Mouse (Mus musculus) A20 (cell line): ENCODE results near the gene Bloc1s2.
A peak's percentile ranks its signal among the peaks of the same experiment; 100 is the strongest.
"Not testable (repeated sequence)": the region's sequence is repeated elsewhere in the genome, so short reads cannot be mapped to it uniquely, and the experiment has no call there.

Experiments used
- DNase-seq: peaks from one replicate; pipeline ENCODE4 v3.0.0-alpha.2; 2011; ENCODE audit warnings: low read depth, low spot score

Gene Bloc1s2

GRCm38 (mm10) chr19:44127729-44128497, 18.3 kb downstream of the Bloc1s2 start:
- DNase-seq, result no peak

- DNase-seq, result no peak
Measured at GRCm38 (mm10) chr19:44121137-44121536, 25.1 kb downstream of the Bloc1s2 start.

- not testable (repeated sequence) for DNase-seq
Measured at GRCm38 (mm10) chr19:44120686-44121085, 25.6 kb downstream of the Bloc1s2 start.

- peak; percentile 73 for DNase-seq
Measured at GRCm38 (mm10) chr19:44117793-44118192, 28.5 kb downstream of the Bloc1s2 start.

- DNase-seq, result peak; percentile 49
Measured at GRCm38 (mm10) chr19:44111706-44112105, 34.5 kb downstream of the Bloc1s2 start.

- no peak for DNase-seq
Measured at GRCm38 (mm10) chr19:44110356-44110755, 35.9 kb downstream of the Bloc1s2 start.

- no peak for DNase-seq
Measured at GRCm38 (mm10) chr19:44108996-44109395, 37.2 kb downstream of the Bloc1s2 start.

GRCm38 (mm10) chr19:44107661-44108521, 38.4 kb downstream of the Bloc1s2 start:
- DNase-seq, result no peak

GRCm38 (mm10) chr19:44106831-44107660, 39.2 kb downstream of the Bloc1s2 start, which contains the start of gene Chuk:
Gene Chuk (minus strand): TSS chr19:44107480.
- peak; percentile 93 for DNase-seq

- peak; percentile 12 for DNase-seq
Measured at GRCm38 (mm10) chr19:44104393-44104792, 41.9 kb downstream of the Bloc1s2 start.

GRCm38 (mm10) chr19:44103001-44103400, 43.2 kb downstream of the Bloc1s2 start:
- DNase-seq, result no peak

- DNase-seq, result no peak
Measured at GRCm38 (mm10) chr19:44100840-44101239, 45.4 kb downstream of the Bloc1s2 start.
